Mouse (Mus musculus): ENCODE measurements around the gene Usp15. TPM values are rescaled to one million over a fixed set of nuclear protein-coding genes. Genes with fewer than 3 reads are reported as not detected.

Usp15 gene
- polyA plus RNA-seq, 1 experiment, result 14.7 TPM

DNA sequence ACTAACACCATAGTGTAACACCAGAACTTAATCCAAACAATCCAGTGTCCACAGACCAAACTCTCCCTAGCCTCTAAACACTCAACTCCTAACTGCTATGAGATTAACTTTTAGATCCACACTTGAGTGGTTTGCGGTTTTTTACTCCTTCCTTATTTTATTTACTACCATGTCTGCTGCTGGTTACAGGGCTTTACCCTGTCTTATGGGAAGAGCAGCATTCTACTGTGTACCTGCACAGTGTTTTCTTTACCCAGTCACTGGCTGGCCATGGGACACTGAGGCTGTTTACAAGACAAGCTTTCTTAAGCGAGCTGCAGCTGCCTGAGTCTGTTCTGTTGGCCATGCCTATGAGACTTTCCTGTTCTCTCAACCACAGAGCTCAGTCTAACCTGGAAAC, 13.1 kb downstream of the Usp15 start:
- WGBS, result 5% methylated on average over 2 of the region's 2 CpGs
- TF ChIP-seq CTCF (IDR thresholded peaks at IDR 0.05; ENCODE audit: borderline replicate concordance, control insufficient read depth, extremely low read depth, insufficient read depth, low read length, poor library complexity) (no peak), POLR2A (IDR thresholded peaks at IDR 0.05; ENCODE audit: control insufficient read depth, extremely low read depth, insufficient read depth, low read length, poor library complexity) (no peak)
- H3K4me1 ChIP-seq (replicated peaks; ENCODE audit: control insufficient read depth, insufficient read depth, low read length), result peaks cover 12% of the 10 kb centered on the region
- no peak overlapping the region for H3K4me3 ChIP-seq (ENCODE audit: control insufficient read depth, insufficient read depth, low read length)
- no peak for DNase-seq
- H3K27me3 ChIP-seq (ENCODE audit: control insufficient read depth, insufficient read depth, low read length), result no peaks in the 10 kb centered on the region
- peaks cover 21% of the 10 kb centered on the region for H3K36me3 ChIP-seq (ENCODE audit: control insufficient read depth, insufficient read depth, low read length)
- H3K27ac ChIP-seq (ENCODE audit: control insufficient read depth, insufficient read depth, low read length), result no peak overlapping the region

DNA sequence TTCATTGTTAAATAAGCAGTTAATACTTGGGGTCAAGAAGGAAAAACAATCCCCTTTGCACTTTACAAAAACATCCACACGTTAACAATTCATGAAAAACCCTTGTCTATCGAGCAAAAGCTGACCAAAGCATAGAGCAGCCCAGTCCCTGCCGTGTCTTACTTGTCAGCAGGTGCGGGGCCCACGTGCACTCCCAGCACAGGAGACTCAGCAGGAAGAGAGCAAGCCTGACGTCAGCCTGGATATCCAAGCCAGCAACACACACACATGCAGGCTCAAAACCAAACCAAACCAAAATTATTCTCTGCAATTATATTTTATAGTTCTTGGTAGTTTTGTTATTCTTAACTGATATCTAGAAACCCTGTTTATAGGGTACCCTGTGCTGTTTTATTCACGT, 13.6 kb downstream of the Usp15 start:
- no peak overlapping the region for H3K27ac ChIP-seq (ENCODE audit: control insufficient read depth, insufficient read depth, low read length)
- WGBS, result 12% methylated on average over 7 of the region's 7 CpGs
- no peaks in the 10 kb centered on the region for H3K27me3 ChIP-seq (ENCODE audit: control insufficient read depth, insufficient read depth, low read length)
- H3K4me1 ChIP-seq (replicated peaks; ENCODE audit: control insufficient read depth, insufficient read depth, low read length), result peaks cover 12% of the 10 kb centered on the region
- H3K36me3 ChIP-seq (ENCODE audit: control insufficient read depth, insufficient read depth, low read length), result peaks cover 26% of the 10 kb centered on the region
- no peak overlapping the region for H3K4me3 ChIP-seq (ENCODE audit: control insufficient read depth, insufficient read depth, low read length)
- DNase-seq, result peak; percentile 32
- TF ChIP-seq POLR2A (IDR thresholded peaks at IDR 0.05; ENCODE audit: control insufficient read depth, extremely low read depth, insufficient read depth, low read length, poor library complexity), result no peak
- no peak for TF ChIP-seq CTCF (IDR thresholded peaks at IDR 0.05; ENCODE audit: borderline replicate concordance, control insufficient read depth, extremely low read depth, insufficient read depth, low read length, poor library complexity)

DNA sequence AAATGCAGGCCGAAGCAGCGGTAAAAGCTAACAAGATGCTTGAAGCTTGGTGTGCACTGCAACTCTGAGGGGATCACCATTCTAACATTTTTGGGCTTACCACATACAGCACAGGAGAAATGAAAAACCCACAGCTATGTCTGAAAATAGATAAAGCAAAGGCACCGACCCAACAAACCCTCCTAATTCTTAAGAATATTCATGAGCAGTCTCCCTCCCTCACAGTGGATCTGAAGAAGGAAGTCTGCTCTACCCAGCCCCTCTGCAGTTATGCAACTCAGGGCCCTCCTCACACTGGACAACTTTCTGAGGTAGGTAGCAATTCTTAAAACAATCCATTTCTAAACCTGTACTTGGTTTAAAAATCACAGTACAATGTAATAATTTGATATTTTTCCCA, 14.4 kb downstream of the Usp15 start:
- TF ChIP-seq CTCF (IDR thresholded peaks at IDR 0.05; ENCODE audit: borderline replicate concordance, control insufficient read depth, extremely low read depth, insufficient read depth, low read length, poor library complexity), result no peak
- TF ChIP-seq POLR2A (IDR thresholded peaks at IDR 0.05; ENCODE audit: control insufficient read depth, extremely low read depth, insufficient read depth, low read length, poor library complexity), result no peak
- WGBS, result 72% methylated on average over 3 of the region's 3 CpGs
- Histone ChIP-seq H3K27ac (ENCODE audit: control insufficient read depth, insufficient read depth, low read length) (no peak overlapping the region), H3K4me3 (ENCODE audit: control insufficient read depth, insufficient read depth, low read length) (no peak overlapping the region), H3K4me1 (replicated peaks; ENCODE audit: control insufficient read depth, insufficient read depth, low read length) (peaks cover 11% of the 10 kb centered on the region), H3K27me3 (ENCODE audit: control insufficient read depth, insufficient read depth, low read length) (no peaks in the 10 kb centered on the region), H3K36me3 (ENCODE audit: control insufficient read depth, insufficient read depth, low read length) (peaks cover 29% of the 10 kb centered on the region)
- no peak for DNase-seq

DNA sequence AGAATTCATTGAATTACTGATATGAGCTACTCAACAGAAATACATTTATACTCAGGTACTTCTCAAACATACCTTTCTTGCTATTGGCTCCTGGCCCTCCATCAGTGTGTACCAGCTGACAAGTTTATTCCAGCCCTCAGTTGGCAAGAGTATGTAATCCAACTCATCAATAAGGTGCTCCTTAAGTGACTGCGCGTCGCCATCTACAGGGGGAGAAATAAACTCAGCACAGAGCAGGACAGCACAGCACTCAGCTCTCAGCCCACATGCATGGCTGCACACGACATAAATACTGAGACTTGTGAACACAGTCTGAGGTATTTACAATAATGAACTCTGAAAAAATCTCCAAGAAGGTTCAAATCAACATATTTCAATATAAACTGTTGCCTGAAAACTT, 21.0 kb downstream of the Usp15 start:
- Histone ChIP-seq H3K4me1 (replicated peaks; ENCODE audit: control insufficient read depth, insufficient read depth, low read length) (no peaks in the 10 kb centered on the region), H3K4me3 (ENCODE audit: control insufficient read depth, insufficient read depth, low read length) (no peak overlapping the region), H3K27me3 (ENCODE audit: control insufficient read depth, insufficient read depth, low read length) (no peaks in the 10 kb centered on the region), H3K36me3 (ENCODE audit: control insufficient read depth, insufficient read depth, low read length) (peaks cover 67% of the 10 kb centered on the region), H3K27ac (ENCODE audit: control insufficient read depth, insufficient read depth, low read length) (no peak overlapping the region)
- 88% methylated on average over 4 of the region's 4 CpGs for WGBS
- DNase-seq, result no peak
- TF ChIP-seq POLR2A (IDR thresholded peaks at IDR 0.05; ENCODE audit: control insufficient read depth, extremely low read depth, insufficient read depth, low read length, poor library complexity), result no peak
- no peak for TF ChIP-seq CTCF (IDR thresholded peaks at IDR 0.05; ENCODE audit: borderline replicate concordance, control insufficient read depth, extremely low read depth, insufficient read depth, low read length, poor library complexity)

DNA sequence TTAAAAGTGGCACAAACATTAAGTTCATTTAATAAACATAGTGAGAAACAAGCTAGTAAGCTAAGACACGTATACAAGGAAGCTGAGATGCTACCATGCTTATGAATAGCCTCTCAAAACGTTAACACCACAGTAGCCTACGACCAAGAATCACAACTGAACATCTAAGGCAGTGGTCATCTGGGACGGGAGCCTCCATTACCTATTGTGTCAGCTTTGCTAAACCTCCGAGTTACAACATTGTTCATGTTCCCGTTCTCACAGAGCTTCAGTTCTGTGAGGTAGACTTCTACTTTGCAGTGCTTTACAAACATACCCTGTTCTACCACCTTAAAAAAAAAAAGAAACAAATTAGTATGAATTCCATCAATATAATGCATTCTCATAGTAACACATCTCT, 25.9 kb downstream of the Usp15 start:
- peaks cover 70% of the 10 kb centered on the region for H3K36me3 ChIP-seq (ENCODE audit: control insufficient read depth, insufficient read depth, low read length)
- H3K27me3 ChIP-seq (ENCODE audit: control insufficient read depth, insufficient read depth, low read length), result no peaks in the 10 kb centered on the region
- TF ChIP-seq POLR2A (IDR thresholded peaks at IDR 0.05; ENCODE audit: control insufficient read depth, extremely low read depth, insufficient read depth, low read length, poor library complexity) (no peak), CTCF (IDR thresholded peaks at IDR 0.05; ENCODE audit: borderline replicate concordance, control insufficient read depth, extremely low read depth, insufficient read depth, low read length, poor library complexity) (no peak)
- WGBS, result 93% methylated on average over 6 of the region's 6 CpGs
- H3K27ac ChIP-seq (ENCODE audit: control insufficient read depth, insufficient read depth, low read length), result no peak overlapping the region
- no peaks in the 10 kb centered on the region for H3K4me1 ChIP-seq (replicated peaks; ENCODE audit: control insufficient read depth, insufficient read depth, low read length)
- H3K4me3 ChIP-seq (ENCODE audit: control insufficient read depth, insufficient read depth, low read length), result no peak overlapping the region
- DNase-seq, result no peak

DNA sequence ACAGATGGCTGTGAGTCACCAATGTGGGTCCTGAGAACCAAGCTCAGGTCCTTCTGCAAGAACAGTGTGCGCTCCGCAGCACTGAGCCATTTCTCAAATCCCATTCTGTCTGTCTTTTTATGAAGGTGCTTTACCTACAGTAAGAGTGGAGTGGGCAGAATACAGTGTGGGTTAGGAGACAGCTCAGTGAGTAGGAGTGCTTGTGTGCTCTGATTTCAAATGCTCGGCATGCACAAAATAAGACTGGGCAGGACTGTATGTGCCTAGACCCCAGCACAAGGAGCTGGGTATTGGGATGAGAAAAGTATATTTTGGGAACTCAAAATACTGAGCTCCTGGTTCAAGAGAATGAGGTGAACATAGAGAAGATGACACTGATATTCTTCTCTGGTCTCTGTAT, 31.3 kb downstream of the Usp15 start:
- 98% methylated on average over 3 of the region's 3 CpGs for WGBS
- Histone ChIP-seq H3K27ac (ENCODE audit: control insufficient read depth, insufficient read depth, low read length) (no peak overlapping the region), H3K4me1 (replicated peaks; ENCODE audit: control insufficient read depth, insufficient read depth, low read length) (no peaks in the 10 kb centered on the region), H3K36me3 (ENCODE audit: control insufficient read depth, insufficient read depth, low read length) (peaks cover 49% of the 10 kb centered on the region), H3K4me3 (ENCODE audit: control insufficient read depth, insufficient read depth, low read length) (no peak overlapping the region), H3K27me3 (ENCODE audit: control insufficient read depth, insufficient read depth, low read length) (no peaks in the 10 kb centered on the region)
- DNase-seq, result no peak
- TF ChIP-seq POLR2A (IDR thresholded peaks at IDR 0.05; ENCODE audit: control insufficient read depth, extremely low read depth, insufficient read depth, low read length, poor library complexity) (no peak), CTCF (IDR thresholded peaks at IDR 0.05; ENCODE audit: borderline replicate concordance, control insufficient read depth, extremely low read depth, insufficient read depth, low read length, poor library complexity) (no peak)

DNA sequence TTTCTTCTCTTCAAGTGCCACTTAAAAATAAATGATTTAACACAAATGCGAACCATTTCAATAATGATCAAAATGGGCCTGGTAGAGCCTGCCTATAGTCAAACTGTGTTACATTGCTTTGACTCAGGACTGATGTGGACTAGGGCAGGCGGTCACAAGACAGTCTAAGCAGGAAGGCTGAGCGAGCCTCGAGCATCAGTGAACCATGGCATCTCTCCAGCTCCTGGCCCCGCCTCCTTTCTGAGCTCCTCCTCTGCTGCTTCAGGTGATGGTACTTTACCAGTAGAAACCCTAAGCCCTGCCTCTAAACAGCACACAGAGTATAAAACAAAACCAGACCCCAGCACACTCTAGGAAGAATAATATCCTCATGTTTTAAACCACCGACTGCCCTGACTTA, 36.3 kb downstream of the Usp15 start:
- Histone ChIP-seq H3K4me1 (replicated peaks; ENCODE audit: control insufficient read depth, insufficient read depth, low read length) (no peaks in the 10 kb centered on the region), H3K36me3 (ENCODE audit: control insufficient read depth, insufficient read depth, low read length) (peaks cover 34% of the 10 kb centered on the region), H3K4me3 (ENCODE audit: control insufficient read depth, insufficient read depth, low read length) (no peak overlapping the region), H3K27me3 (ENCODE audit: control insufficient read depth, insufficient read depth, low read length) (no peaks in the 10 kb centered on the region), H3K27ac (ENCODE audit: control insufficient read depth, insufficient read depth, low read length) (no peak overlapping the region)
- no peak for DNase-seq
- TF ChIP-seq CTCF (IDR thresholded peaks at IDR 0.05; ENCODE audit: borderline replicate concordance, control insufficient read depth, extremely low read depth, insufficient read depth, low read length, poor library complexity), result no peak
- no peak for TF ChIP-seq POLR2A (IDR thresholded peaks at IDR 0.05; ENCODE audit: control insufficient read depth, extremely low read depth, insufficient read depth, low read length, poor library complexity)
- 80% methylated on average over 6 of the region's 6 CpGs for WGBS
